Mouse (Mus musculus): ENCODE measurements around the gene Ciart. TPM values are rescaled to one million over a fixed set of nuclear protein-coding genes. Genes with fewer than 3 reads are reported as not detected.

The Ciart gene
- 1.3 and 2.1 TPM in 2 replicates for polyA plus RNA-seq (2015; fragmentation: Nextera tagmentation; extraction: Ambion mirVana)

DNA sequence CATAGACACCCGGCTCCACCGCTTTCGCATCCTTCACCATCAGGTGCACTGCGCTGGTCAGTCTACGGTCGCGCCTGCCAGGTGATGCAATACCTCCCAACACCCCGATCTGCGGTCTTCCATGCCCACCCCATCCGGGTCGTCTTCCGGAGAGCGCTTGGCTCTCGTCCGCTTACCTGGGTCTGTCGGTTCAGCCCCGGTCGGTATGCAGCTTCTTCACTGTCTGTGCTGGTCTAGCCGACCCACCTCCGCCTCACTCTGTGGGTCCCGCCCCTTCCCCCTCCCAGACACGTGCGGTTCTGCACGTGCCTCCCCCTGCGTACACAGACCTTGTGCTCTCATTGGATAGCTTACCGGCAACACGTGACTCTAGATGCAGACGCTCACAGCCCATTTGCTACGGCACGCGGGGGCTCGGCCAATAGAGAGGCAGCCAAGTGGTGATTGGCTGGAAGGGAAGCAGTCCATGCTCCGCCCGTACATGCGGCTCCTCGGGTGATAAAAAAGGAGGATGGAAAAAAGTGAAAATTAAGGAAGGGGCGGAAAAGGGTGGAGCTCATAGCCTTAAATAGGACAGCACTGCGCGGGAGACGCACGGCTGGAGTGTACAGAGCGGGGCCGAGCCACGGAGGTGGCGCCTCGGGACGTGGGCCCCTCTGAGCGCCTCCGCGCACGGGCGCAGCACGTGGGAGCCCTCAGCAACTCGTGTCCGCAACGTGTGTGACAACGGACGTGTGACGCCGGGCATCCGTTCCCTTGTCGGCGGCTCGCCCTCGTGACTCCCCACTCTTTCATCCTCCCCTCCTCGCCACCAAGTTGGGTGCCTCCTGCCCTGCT lies at the start of gene Ciart:
Ciart (minus strand) TSS at position 273 of the 837 bp plus-strand sequence.
- H3K9ac ChIP-seq (ENCODE audit: low read depth, low read length) = peak within 1 kb of the TSS; percentile 48
- peak within 1 kb of the TSS; percentile 39 for H3K4me3 ChIP-seq (ENCODE audit: low read depth, low read length)
- H3K4me2 ChIP-seq (replicated peaks; ENCODE audit: low read depth) = peak within 1 kb of the TSS; percentile 94
- peak; percentile 94 for ATAC-seq
- H3K36me3 ChIP-seq (ENCODE audit: control insufficient read depth, insufficient read depth) = no peaks in the 10 kb centered on the region; the same call in 1 of the 2 replicates
- no peaks in the 10 kb centered on the region for H3K27me3 ChIP-seq (replicated peaks; ENCODE audit: control insufficient read depth, insufficient read depth, low read length)
- no peaks in the 10 kb centered on the region for H3K4me1 ChIP-seq (replicated peaks; ENCODE audit: control insufficient read depth, insufficient read depth, low read length)
- whole genome bisulfite sequencing = under 1% methylated on average over 63 of the region's 66 CpGs
- no peaks in the 10 kb centered on the region for H3K9me3 ChIP-seq (ENCODE audit: control insufficient read depth)
- H3K27ac ChIP-seq (ENCODE audit: low read depth, low read length) = peak within 1 kb of the TSS; percentile 8; the same call in 1 of the 2 replicates
- TF ChIP-seq CTCF (IDR thresholded peaks at IDR 0.05; ENCODE audit: low read depth) = no peak

DNA sequence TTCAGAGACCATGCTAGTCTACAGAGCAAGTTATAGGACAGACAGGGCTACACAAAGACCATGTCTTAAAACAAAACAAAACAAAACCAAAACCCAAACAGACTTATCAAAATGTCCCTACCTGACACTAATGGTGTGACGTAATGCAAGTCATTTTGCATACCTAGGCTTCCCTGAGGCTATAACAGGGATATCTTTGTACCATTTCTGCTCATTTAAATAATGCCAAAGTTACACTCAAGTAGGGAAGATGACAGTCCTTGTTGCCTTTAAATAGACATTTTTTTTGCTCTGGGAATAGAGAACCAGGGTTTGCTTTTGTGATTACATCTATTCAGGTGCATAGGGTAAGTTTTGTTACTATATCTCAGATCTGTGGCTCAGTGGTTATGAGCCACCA lies 49.4 kb upstream of the Ciart start:
- no peak for ATAC-seq
- peaks cover 23% of the 10 kb centered on the region for H3K36me3 ChIP-seq (ENCODE audit: control insufficient read depth, insufficient read depth)

DNA sequence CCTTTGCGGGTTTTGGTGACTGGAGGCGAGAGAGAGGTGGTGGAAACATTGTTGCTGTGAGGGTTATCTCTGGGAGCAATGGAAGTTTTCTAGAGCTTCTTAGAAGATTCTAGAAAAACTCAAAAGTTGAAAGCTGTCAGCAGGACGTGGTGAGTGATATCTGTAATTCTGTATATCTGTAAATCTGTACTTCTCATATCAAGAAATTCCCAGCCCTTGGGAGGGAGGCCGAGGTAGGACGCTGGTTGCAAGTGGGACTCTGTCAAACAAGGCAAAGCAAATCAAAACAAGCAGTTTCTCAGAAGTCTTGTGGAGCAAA lies 48.4 kb upstream of the Ciart start:
- WGBS = under 1% methylated on average over 5 of the region's 5 CpGs
- Histone ChIP-seq H3K9me3 (ENCODE audit: control insufficient read depth) (no peaks in the 10 kb centered on the region), H3K27ac (ENCODE audit: low read depth, low read length) (0 out of 2 replicates have a peak overlapping the region, but pooled peaks have one; percentile 88), H3K4me3 (ENCODE audit: low read depth, low read length) (peak overlapping the region; percentile 67), H3K27me3 (replicated peaks; ENCODE audit: control insufficient read depth, insufficient read depth, low read length) (no peaks in the 10 kb centered on the region), H3K36me3 (ENCODE audit: control insufficient read depth, insufficient read depth) (peaks cover 21% of the 10 kb centered on the region), H3K4me1 (replicated peaks; ENCODE audit: control insufficient read depth, insufficient read depth, low read length) (no peaks in the 10 kb centered on the region), H3K4me2 (replicated peaks; ENCODE audit: low read depth) (peak overlapping the region; percentile 87), H3K9ac (ENCODE audit: low read depth, low read length) (peak overlapping the region; percentile 85)
- ATAC-seq = no peak
- TF ChIP-seq CTCF (IDR thresholded peaks at IDR 0.05; ENCODE audit: low read depth) = no peak

More for the DNA sequence above, 49.4 kb upstream of the Ciart start:
- H3K9ac ChIP-seq (ENCODE audit: low read depth, low read length) = no peak overlapping the region
- no peak overlapping the region for H3K4me3 ChIP-seq (ENCODE audit: low read depth, low read length)
- no peak overlapping the region for H3K27ac ChIP-seq (ENCODE audit: low read depth, low read length)
- WGBS = 74% methylated on average over 1 of the region's 1 CpGs
- H3K4me2 ChIP-seq (replicated peaks; ENCODE audit: low read depth) = no peak overlapping the region
- H3K27me3 ChIP-seq (replicated peaks; ENCODE audit: control insufficient read depth, insufficient read depth, low read length) = no peaks in the 10 kb centered on the region
- no peak for TF ChIP-seq CTCF (IDR thresholded peaks at IDR 0.05; ENCODE audit: low read depth)
- H3K4me1 ChIP-seq (replicated peaks; ENCODE audit: control insufficient read depth, insufficient read depth, low read length) = no peaks in the 10 kb centered on the region
- no peaks in the 10 kb centered on the region for H3K9me3 ChIP-seq (ENCODE audit: control insufficient read depth)

DNA sequence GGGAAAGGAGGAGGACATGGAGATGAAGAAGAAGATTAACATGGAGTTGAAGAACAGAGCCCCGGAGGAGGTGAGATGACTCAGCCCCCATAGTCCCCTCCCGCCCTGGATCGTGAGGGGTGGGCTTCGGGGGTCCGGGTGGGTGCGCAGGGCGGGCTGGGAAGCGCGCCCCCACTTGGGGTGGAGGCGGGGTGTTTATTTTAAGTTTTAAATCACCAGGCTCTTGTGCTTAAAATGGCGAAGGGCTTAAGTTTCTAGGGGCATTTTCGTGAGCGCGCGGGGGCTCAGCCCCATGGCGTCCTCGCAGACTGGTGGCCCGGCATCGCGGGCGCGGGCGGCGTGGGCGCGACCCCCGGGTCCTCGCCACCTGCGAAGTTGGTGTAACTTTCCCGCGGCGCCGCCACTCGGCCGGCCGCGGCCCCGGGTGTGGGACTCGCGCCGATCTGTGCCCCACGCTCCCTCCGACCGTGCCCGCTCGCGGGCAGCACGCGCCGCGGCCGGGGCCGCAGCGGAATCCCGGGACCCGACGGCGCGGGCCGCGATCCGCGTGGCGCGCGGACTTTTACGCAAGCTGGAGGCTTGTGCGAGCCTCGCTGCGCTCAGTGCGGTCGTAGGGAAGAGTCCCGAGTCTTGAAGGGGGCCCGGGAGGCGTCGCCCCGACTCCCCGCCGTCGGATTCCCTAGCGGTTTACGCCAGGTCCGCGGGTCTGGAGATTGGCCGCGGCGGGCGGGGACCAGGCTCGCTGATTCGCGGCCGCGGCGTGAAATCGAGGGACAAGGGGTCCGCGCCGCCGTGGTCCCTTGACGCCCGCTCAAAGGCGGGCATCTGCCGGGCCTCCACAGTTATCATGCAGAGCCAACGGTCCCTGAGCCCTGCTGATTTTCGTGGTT lies 47.8 kb upstream of the Ciart start:
- H3K9me3 ChIP-seq (ENCODE audit: control insufficient read depth) = no peaks in the 10 kb centered on the region
- H3K27ac ChIP-seq (ENCODE audit: low read depth, low read length) = peak overlapping the region; percentile 88
- no peak; the same call in 1 of the 2 replicates for TF ChIP-seq CTCF (IDR thresholded peaks at IDR 0.05; ENCODE audit: low read depth)
- H3K27me3 ChIP-seq (replicated peaks; ENCODE audit: control insufficient read depth, insufficient read depth, low read length) = no peaks in the 10 kb centered on the region
- under 1% methylated on average over 97 of the region's 105 CpGs for WGBS
- peak; percentile 20 for ATAC-seq
- H3K4me2 ChIP-seq (replicated peaks; ENCODE audit: low read depth) = peak overlapping the region; percentile 87
- no peaks in the 10 kb centered on the region for H3K4me1 ChIP-seq (replicated peaks; ENCODE audit: control insufficient read depth, insufficient read depth, low read length)
- peak overlapping the region; percentile 85 for H3K9ac ChIP-seq (ENCODE audit: low read depth, low read length)
- H3K36me3 ChIP-seq (ENCODE audit: control insufficient read depth, insufficient read depth) = peaks cover 16% of the 10 kb centered on the region
- H3K4me3 ChIP-seq (ENCODE audit: low read depth, low read length) = peak overlapping the region; percentile 67

DNA sequence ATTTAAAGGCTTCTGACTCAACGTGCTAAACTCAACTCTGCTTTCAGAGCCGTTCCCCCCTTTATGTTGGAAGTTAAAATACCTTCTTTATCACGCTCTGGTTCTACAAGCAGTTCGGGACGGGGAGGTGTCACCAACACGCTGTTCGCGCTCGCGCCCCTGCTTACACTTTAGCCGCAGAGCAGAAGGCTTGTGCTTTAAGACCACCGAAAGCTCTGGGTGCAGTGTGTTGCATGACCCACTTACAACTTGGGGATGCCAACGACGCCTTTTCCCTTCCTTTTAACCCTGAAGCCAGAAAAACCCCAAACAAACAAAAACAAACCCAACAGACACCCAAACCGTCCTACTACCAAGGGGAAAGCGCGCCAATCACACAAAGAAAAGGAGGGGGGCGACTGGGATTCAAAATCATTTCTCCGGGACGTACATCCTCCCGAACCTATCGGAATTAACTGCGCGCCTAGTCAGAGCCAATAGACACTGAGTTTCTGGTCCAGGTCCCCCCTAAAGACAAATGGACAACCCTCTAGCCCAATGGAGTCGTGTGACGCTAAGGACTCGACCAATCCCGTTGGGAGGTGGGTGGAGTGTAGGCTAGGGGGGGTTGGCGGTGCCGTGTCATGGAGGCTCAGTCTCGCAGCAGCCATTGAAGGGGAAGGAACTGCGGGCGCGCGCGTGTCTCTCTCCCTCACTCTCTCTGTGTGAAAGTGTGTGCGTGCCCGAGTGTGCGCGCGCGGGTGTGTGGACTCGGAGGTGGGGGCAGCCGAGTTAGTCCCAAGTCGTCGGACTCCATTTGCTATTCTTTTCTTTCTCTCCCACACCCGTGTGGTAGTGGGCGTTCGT lies 46.8 kb upstream of the Ciart start, which contains the start of gene Anp32e:
Anp32e (plus strand) TSS at position 589 of the 846 bp plus-strand sequence.
- Histone ChIP-seq H3K27me3 (replicated peaks; ENCODE audit: control insufficient read depth, insufficient read depth, low read length) (no peaks in the 10 kb centered on the region), H3K9ac (ENCODE audit: low read depth, low read length) (peak within 1 kb of the TSS; percentile 85), H3K4me1 (replicated peaks; ENCODE audit: control insufficient read depth, insufficient read depth, low read length) (no peaks in the 10 kb centered on the region), H3K27ac (ENCODE audit: low read depth, low read length) (peak within 1 kb of the TSS; percentile 88), H3K9me3 (ENCODE audit: control insufficient read depth) (no peaks in the 10 kb centered on the region), H3K4me3 (ENCODE audit: low read depth, low read length) (peak within 1 kb of the TSS; percentile 67), H3K36me3 (ENCODE audit: control insufficient read depth, insufficient read depth) (peaks cover 6% of the 10 kb centered on the region; the same call in 1 of the 2 replicates), H3K4me2 (replicated peaks; ENCODE audit: low read depth) (peak within 1 kb of the TSS; percentile 87)
- under 1% methylated on average over 49 of the region's 49 CpGs for WGBS
- peak; percentile 99 for ATAC-seq
- TF ChIP-seq CTCF (IDR thresholded peaks at IDR 0.05; ENCODE audit: low read depth) = 0 out of 2 replicates have a peak, but pooled peaks have one; percentile 1
